Mouse (Mus musculus) thymus, adult 18-20 months (tissue): ENCODE results near the gene Srpr.

ENCODE experiments used
- DNase-seq, 2 experiments: peaks; one replicate each; pipeline ENCODE4 v3.0.0; 2022; ENCODE audit warnings: mixed read lengths in 2 of 2

Gene Srpr

GRCm38 (mm10) chr9:35264509-35264908 lies 64.5 kb downstream of the Srpr start:
- no peak for DNase-seq

DNA sequence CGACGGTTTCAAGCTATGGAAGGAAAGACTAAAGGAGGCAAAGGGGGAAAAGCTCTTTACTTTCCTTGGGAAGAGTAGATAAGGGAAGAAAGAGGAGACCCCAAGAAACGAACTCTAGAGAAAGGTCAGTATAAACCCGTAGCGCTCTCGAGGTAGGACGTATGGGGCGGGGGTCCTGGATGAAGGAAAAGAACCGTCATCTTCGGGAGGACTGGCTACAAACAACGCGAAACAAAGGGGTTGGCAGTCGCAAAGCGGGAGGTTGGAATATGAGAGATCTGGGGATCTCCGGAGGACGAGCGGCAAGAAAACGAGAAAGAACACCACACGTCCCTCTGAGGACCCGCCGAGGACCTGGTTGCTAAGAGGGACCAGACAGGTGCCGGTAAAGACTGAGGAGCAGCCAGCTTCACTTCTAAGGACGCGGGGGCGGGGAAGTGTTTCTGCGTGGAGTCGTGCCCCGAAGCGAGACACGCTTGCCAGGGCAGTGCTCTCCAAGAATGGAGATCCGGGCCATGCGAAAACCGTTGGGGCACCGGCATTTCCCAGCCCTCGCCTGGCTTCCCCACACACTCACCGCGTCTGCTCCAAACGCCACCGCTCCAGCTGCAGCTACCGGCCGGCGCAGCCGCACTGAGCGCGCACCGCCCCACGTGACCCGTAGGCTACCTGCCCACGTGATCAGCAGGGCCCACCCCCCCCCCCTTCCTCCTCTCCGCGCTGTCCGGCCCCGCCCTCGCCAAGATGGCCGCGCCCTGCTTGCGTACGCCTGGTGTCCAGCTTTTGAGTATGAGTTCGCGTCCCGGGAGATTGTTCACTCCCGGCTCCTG lies 67.4 kb downstream of the Srpr start, which contains the start of the genes Fam118b and Rpusd4:
TSS of gene Fam118b (minus strand) at position 660 of the 830 bp plus-strand sequence.
TSS of gene Rpusd4 (plus strand) at position 720 of the 830 bp plus-strand sequence.
- peak; percentile 86 to 87 for DNase-seq

DNA sequence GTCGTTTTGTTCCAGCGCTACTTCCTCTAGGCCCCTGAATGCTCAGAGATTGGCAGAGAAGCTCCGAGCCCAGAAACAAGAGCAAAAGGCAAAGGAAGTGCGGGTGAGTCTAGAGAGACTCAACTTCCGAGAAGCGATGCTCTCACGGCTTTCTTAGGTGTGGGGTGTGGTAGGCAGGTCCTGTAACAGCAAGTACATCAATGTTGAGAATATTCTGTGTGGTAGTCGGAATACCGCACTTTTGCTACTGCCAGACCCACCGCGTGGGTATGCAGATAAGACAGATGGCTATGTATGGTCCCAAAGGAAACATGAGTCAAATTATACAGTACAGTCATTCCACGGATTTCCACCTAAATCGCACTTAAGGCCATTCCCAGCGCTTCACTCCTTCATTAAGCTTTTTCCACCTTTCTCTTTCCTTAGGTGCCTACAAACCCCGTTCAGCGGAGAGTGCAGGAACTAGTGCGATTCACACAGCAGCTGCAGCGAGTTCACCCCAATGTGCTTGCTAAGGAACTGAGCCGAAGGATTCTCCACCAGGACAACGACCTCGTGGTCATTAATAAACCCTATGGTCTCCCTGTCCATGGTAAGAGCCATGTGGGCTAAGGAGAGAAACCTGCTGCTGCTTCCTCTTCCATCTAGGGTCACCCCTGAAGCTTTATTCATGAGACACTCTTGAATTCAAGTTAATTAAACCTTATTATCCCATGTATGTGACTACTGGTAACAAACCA lies 68.2 kb downstream of the Srpr start:
- no peak for DNase-seq

DNA sequence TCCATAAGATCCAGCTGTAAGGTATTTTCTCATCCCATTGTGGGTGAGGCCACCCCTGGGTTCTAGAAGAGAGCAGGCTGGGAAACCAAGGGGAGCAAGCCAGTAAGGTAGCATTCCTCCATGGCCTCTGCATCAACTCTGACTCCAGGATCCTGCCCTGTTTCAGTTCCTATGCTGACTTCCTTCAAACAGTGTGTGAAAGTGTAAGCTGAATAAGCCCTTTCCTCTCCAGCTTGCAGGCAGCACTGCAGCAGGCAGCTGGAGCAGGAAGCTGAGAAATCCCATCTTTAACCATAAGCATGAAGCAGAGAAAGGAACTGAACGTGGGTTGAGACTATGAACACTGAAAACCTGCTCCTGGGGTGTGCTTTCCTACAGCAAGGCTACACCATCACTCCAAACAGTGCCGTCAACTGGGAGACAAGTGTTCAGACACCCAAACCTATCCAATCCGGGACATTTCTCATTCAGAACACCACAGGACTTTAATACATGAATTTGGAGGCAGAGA lies 77.9 kb downstream of the Srpr start:
- DNase-seq: no peak

GRCm38 (mm10) chr9:35278451-35278850 lies 78.5 kb downstream of the Srpr start:
- no peak for DNase-seq

DNA sequence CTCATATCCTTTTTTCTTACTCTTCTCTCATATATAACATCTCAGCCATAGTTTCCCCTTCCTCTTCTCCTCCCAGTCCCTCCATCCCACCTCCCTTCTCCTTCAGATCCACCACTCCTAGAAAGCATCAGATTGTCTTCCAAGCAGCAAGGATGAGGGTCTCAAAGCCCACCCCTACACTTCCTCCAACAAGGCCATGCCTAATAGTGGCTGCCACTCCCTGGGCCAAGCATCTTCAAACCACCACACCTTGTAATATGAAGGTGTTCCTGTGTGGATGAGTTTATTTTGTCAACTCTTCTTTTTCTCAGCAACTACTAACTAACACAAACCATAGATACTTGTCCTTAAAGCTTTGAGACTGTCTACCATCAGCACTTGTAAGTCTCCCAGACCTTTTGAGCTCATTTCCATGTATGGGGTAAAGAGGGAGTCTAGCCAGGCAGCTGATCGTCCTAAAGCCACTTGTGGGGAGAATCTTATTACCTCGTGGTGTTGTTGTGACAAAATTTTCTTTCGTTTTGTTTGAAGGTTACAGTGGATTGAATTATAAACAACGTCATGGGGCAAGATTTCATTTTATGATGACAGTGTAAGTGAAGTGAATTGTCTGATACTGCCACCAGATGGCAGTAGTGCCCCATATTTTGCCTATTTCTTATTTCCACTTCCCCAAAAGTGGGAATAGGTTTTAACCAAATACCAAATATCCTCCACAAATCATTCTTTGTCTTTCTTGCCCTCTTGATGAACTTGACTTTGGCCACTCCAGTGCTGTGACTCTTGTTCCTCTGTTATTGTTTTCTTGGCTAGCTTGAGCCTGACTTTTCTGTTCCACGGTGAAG lies 82.3 kb downstream of the Srpr start:
- no peak for DNase-seq

DNA sequence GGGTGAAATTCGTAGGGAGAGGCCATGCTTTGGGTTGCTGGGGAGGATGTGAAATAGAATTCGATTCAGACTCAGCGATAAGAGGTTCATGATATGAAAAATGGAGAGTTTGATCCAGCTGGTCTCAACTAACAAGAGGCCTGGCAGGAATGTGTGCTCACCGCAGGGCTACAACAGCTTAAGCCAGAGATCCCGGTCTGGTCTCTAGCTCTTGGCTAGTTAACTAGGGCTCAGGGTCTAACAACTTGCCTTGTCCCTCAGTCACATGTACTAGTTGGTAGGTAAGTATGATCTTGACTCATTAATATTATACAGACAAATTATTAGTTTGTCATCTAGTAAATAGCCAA lies 82.9 kb downstream of the Srpr start:
- DNase-seq: no peak

DNA sequence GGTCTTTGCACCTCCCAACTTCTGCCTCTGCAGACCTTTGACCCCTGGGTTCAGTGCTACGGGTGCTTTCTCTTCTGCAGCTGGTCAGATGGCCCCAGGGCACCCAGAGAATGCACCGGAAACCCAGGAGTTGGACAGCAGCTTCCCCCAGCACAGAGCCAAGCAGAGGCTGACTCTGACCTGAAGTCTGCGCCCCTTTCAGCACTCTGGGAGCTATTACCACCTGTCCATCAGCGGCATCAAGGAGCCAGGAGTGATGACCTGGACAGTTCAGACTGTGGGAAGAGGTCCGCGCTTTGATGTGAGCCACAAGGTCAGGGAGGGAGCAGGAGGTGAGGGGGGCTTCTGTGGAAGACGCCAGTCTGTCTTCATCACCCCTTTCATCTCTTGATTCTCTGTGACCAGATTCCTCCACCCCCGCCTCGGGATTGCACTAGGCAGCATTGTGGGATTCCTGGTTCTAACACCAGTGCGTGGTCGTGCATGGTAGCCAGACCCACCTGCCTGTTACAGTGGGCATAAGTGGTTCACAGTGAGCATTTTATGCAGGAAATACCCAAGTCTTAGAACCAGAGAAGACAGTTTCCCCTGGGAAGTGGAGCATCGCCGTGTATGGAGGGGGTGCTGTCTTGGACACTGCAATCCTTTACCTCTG lies 83.6 kb downstream of the Srpr start:
- DNase-seq: no peak

GRCm38 (mm10) chr9:35284351-35284750 lies 84.4 kb downstream of the Srpr start:
- DNase-seq: no peak

- no peak for DNase-seq
Measured at GRCm38 (mm10) chr9:35286351-35286750, 86.4 kb downstream of the Srpr start.

DNA sequence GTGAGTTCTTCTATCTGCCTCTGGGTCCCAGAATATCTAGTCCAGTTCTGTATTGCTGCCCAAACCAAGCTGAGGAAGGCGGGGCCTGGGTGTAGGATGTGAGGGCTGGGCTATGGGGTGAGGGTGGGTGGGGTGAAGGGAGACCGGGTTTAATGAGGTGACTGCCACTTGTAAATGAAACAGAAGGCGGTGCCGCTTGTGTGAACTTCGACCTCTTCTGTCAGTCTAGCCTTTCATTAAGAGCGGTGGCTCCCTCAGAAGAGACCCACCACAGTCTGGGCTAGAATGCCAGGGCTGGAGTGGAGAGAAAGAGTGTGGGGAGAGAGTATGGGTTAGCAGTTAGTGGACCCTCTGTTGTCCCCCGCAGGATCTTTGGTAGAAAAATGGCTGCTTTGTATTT lies 90.0 kb downstream of the Srpr start:
- no peak for DNase-seq

DNA sequence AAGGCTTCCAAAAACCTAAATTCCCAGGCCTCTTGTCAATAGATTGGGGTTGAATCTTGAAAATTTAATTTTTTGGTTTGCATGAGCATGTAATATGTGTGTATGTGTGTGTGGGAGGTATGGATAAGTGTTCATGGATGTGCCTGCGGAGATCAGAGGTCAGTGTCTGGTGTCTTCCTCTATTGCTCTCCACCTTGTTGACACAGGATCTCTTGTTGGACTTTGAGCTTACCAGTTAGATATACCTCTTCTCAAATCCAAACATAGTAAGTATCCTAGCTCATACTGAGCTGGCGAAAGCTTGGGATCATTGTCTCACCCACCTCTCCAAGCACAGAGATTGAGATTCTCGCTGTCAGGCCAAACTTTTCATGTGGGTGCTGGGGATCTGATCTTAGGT lies 90.4 kb downstream of the Srpr start:
- DNase-seq: no peak

DNA sequence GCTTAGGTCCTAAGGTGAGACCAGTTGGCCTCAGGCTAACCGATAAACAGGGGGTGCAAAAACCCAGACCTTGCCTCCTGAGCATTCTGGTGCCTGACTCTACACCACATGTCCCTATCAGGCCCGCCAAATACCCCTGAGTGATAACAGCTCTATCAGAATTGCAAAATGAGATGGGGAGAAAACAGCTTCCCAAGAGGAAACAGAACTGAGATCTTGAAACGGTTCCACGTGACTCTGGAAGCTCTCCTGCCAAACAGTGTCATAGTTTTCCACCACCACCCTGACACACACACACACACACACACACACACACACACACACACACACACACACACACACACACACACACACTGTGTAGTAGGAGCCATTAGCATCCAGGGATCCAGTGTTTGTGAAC lies 90.9 kb downstream of the Srpr start:
- no peak for DNase-seq

GRCm38 (mm10) chr9:35293465-35293864 lies 93.5 kb downstream of the Srpr start:
- no peak for DNase-seq
